Mouse (Mus musculus): ENCODE data around the gene Dhx16. TPM values are rescaled to one million over a fixed set of nuclear protein-coding genes. Genes with fewer than 3 reads are reported as not detected.

Dhx16 gene
- polyA plus RNA-seq, 1 experiment from 2014 or later = 31.1 TPM

DNA sequence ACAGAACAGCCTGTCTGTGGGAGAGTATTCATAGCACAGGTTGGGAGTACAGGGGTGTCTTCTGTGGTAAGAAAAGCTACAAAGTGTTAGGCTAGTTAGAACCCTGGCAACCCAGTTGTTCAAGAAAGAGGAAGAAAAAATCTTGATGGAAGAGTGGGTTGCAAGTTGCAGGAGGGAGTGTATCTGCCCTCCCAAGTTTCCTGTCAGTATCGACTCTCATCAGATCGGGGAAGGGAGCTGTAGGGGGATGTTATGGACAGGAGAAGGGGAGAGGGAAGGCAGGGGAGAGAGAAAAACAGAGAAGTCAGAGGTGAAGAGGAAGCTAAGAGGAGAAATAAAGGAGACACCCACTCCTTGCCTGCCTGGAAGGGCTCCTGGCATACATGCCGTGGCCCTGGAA is 21.0 kb downstream of the Dhx16 start:
- Histone ChIP-seq H3K9ac (no peak overlapping the region), H3K27me3 (no peaks in the 10 kb centered on the region), H3K4me3 (replicated peaks) (no peak overlapping the region), H3K36me3 (replicated peaks) (peaks cover 10% of the 10 kb centered on the region; the same call in 1 of the 2 replicates), H3K4me1 (replicated peaks) (peaks cover 50% of the 10 kb centered on the region), H3K27ac (replicated peaks) (no peak overlapping the region; the same call in 1 of the 2 replicates), H3K9me3 (replicated peaks) (no peaks in the 10 kb centered on the region), H3K4me2 (no peak overlapping the region)
- WGBS (ENCODE audit: insufficient replicate concordance) = 22% methylated on average over 3 of the region's 3 CpGs
- ATAC-seq (ENCODE audit: insufficient read depth) = no peak

- Histone ChIP-seq H3K4me3 (replicated peaks) (no peak overlapping the region), H3K4me2 (no peak overlapping the region), H3K36me3 (replicated peaks) (peaks cover 29% of the 10 kb centered on the region), H3K27ac (replicated peaks) (no peak overlapping the region), H3K9me3 (replicated peaks) (no peaks in the 10 kb centered on the region), H3K9ac (no peak overlapping the region), H3K4me1 (replicated peaks) (peaks cover 31% of the 10 kb centered on the region), H3K27me3 (no peaks in the 10 kb centered on the region)
- 61% methylated on average over 9 of the region's 9 CpGs for WGBS (ENCODE audit: insufficient replicate concordance)
- ATAC-seq (ENCODE audit: insufficient read depth) = no peak
These were observed 23.8 kb downstream of the Dhx16 start for GRCm38 (mm10) chr17:35903343-35903991.

DNA sequence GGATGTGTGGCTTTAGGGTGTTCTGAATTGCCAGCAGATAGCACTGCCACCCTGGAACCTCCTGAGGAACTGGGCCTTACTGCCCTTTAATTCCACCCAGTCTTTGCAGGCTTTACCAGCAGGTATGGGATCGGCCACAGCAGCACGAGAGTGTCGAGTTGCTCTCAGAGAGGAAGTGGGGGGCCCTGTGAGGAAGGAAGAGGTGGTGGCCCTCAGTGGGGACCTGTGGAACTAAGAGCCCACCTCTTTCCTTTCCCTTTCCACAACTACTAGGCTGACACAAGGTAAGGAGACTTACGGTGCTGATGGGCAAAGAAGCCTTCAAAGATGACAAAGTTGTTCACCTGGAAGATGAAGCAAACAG is 24.4 kb downstream of the Dhx16 start:
- ATAC-seq (ENCODE audit: insufficient read depth) = no peak
- WGBS (ENCODE audit: insufficient replicate concordance) = 37% methylated on average over 4 of the region's 4 CpGs

DNA sequence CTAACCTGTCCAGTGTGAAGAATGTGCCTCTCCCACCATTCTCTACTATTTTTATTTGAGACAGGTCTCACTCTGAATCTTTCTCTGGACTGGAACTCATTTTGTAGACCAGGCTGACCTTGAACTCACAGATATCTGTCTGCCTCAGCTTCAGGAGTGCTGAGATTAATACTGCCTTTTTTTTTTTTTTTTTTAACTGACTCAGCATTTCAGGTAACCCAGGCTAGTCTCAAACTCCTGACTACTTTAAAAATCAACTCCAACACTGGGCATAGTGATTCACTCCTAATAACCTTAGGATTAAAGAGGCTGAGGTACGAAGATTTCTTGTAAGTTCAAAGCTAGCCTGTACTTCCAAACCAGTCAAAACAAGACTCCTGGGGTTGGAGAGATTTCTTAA is 26.0 kb downstream of the Dhx16 start:
- H3K9ac ChIP-seq = no peak overlapping the region
- peaks cover 41% of the 10 kb centered on the region for H3K4me1 ChIP-seq (replicated peaks)
- peaks cover 29% of the 10 kb centered on the region for H3K36me3 ChIP-seq (replicated peaks)
- H3K9me3 ChIP-seq (replicated peaks) = no peaks in the 10 kb centered on the region
- no peak overlapping the region for H3K4me2 ChIP-seq
- 77% methylated on average over 1 of the region's 1 CpGs for WGBS (ENCODE audit: insufficient replicate concordance)
- H3K27ac ChIP-seq (replicated peaks) = no peak overlapping the region
- H3K27me3 ChIP-seq = no peaks in the 10 kb centered on the region
- no peak for ATAC-seq (ENCODE audit: insufficient read depth)
- no peak overlapping the region for H3K4me3 ChIP-seq (replicated peaks)

More for the DNA sequence above, 24.4 kb downstream of the Dhx16 start:
- Histone ChIP-seq H3K27ac (replicated peaks) (0 out of 2 replicates have a peak overlapping the region, but pooled peaks have one; percentile 24), H3K27me3 (no peaks in the 10 kb centered on the region), H3K4me1 (replicated peaks) (peaks cover 36% of the 10 kb centered on the region), H3K4me2 (no peak overlapping the region), H3K4me3 (replicated peaks) (no peak overlapping the region), H3K9ac (no peak overlapping the region), H3K36me3 (replicated peaks) (peaks cover 29% of the 10 kb centered on the region), H3K9me3 (replicated peaks) (no peaks in the 10 kb centered on the region)

DNA sequence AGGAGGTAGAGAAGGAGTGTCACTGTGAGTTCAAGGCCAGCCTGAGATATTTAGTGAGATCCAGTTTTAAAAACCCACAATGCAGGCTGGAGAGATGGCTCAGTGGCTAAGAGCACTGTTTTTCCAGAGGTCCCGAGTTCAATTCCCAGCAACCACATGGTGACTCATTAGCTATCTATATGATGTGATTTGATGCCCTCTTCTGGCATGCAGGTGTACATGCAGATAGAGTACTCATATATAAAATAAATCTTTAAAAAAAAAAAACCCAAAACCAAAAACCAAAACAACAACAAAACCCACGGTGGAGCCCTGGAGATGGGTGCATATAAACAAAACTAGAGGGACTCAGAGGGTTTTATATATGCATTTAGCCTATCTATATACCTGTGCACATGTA is 28.0 kb downstream of the Dhx16 start:
- H3K4me3 ChIP-seq (replicated peaks) = no peak overlapping the region
- peaks cover 48% of the 10 kb centered on the region for H3K4me1 ChIP-seq (replicated peaks)
- no peaks in the 10 kb centered on the region for H3K27me3 ChIP-seq
- H3K36me3 ChIP-seq (replicated peaks) = peaks cover 48% of the 10 kb centered on the region
- no peak overlapping the region for H3K4me2 ChIP-seq
- 49% methylated on average over 2 of the region's 2 CpGs for WGBS (ENCODE audit: insufficient replicate concordance)
- no peak overlapping the region for H3K27ac ChIP-seq (replicated peaks)
- no peak overlapping the region for H3K9ac ChIP-seq
- H3K9me3 ChIP-seq (replicated peaks) = no peaks in the 10 kb centered on the region
- ATAC-seq (ENCODE audit: insufficient read depth) = no peak

DNA sequence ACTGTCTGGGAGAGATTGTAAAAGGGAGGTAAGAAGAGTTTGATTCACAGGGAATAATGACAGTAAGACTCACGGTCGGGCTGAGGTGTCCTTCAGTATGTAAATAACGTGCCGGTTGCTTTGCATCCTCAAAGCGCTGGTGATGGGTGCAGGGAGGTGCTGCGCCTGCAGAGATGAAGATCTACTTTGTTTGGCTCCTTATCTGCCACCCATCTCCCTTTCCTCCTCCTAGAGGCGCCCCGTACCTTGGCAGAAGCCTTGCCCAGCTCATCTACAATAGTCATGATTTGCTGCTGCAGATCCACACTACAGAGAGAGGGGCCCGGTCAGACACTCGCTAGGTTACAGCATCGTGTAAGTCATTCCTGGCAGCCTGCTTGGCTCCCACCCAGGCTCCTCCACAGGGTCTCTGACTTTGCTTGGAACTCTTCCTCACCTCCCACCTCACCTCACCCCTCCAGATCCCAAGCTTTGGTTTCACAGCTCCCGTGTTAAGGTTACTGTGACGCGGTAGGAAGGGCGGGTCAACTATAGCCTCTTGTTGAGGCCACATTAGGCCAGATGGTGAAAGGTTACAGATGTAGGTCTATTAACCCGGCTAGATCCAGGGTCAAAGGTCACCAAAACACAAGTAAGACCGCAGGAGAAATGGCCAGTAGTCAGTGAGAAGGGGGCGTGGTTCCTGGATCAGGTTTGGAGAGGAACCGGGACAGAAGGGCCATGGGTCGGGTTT is 29.7 kb downstream of the Dhx16 start:
- Histone ChIP-seq H3K27me3 (no peaks in the 10 kb centered on the region), H3K9ac (peak overlapping the region; percentile 71), H3K36me3 (replicated peaks) (peaks cover 57% of the 10 kb centered on the region), H3K9me3 (replicated peaks) (no peaks in the 10 kb centered on the region), H3K4me2 (peak overlapping the region; percentile 92), H3K27ac (replicated peaks) (peak overlapping the region; percentile 80), H3K4me1 (replicated peaks) (peaks cover 55% of the 10 kb centered on the region), H3K4me3 (replicated peaks) (peak overlapping the region; percentile 77)
- ATAC-seq (ENCODE audit: insufficient read depth) = peak; percentile 55
- WGBS (ENCODE audit: insufficient replicate concordance) = 27% methylated on average over 20 of the region's 20 CpGs

GRCm38 (mm10) chr17:35909919-35910369 is 30.3 kb downstream of the Dhx16 start, which contains the start of gene Atat1:
TSS of gene Atat1 (minus strand) at chr17:35910075.
- H3K36me3 ChIP-seq (replicated peaks) = peaks cover 57% of the 10 kb centered on the region
- peak within 1 kb of the TSS; percentile 71 for H3K9ac ChIP-seq
- ATAC-seq (ENCODE audit: insufficient read depth) = peak; percentile 73
- H3K4me1 ChIP-seq (replicated peaks) = peaks cover 58% of the 10 kb centered on the region
- peak within 1 kb of the TSS; percentile 77 for H3K4me3 ChIP-seq (replicated peaks)
- H3K4me2 ChIP-seq = peak within 1 kb of the TSS; percentile 92
- H3K27ac ChIP-seq (replicated peaks) = peak within 1 kb of the TSS; percentile 80
- H3K27me3 ChIP-seq = no peaks in the 10 kb centered on the region
- 1% methylated on average over 25 of the region's 25 CpGs for WGBS (ENCODE audit: insufficient replicate concordance)
- H3K9me3 ChIP-seq (replicated peaks) = no peaks in the 10 kb centered on the region

DNA sequence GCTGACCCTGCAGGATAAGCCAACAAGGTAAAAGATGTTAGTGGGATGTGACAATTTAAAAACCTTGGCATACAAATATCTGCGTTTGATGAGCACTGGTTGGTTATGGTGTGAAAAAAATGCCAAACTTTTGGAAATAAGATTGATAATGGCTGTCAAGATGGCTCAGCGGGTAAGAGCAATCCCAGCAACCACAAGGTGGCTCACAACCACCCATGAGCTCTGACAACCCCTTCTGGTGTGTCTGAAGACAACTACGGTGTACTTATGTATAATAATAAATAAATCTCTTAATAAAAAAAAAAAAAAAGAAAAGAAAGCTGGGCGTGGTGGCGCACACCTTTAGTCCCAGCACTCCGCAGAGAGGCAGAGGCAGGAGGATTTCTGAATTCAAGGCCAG is 35.4 kb downstream of the Dhx16 start:
- Histone ChIP-seq H3K4me2 (peak overlapping the region; percentile 82), H3K9me3 (replicated peaks) (no peaks in the 10 kb centered on the region), H3K27ac (replicated peaks) (0 out of 2 replicates have a peak overlapping the region, but pooled peaks have one; percentile 96), H3K27me3 (no peaks in the 10 kb centered on the region), H3K36me3 (replicated peaks) (peaks cover 46% of the 10 kb centered on the region), H3K4me3 (replicated peaks) (peak overlapping the region; percentile 77), H3K9ac (no peak overlapping the region; the same call in 1 of the 2 replicates), H3K4me1 (replicated peaks) (peaks cover 60% of the 10 kb centered on the region)
- 52% methylated on average over 6 of the region's 6 CpGs for WGBS (ENCODE audit: insufficient replicate concordance)
- no peak for ATAC-seq (ENCODE audit: insufficient read depth)

- no peaks in the 10 kb centered on the region for H3K9me3 ChIP-seq (replicated peaks)
- H3K4me3 ChIP-seq (replicated peaks) = peak overlapping the region; percentile 77
- H3K27ac ChIP-seq (replicated peaks) = peak overlapping the region; percentile 96
- no peaks in the 10 kb centered on the region for H3K27me3 ChIP-seq
- peaks cover 64% of the 10 kb centered on the region for H3K4me1 ChIP-seq (replicated peaks)
- peak overlapping the region; percentile 82 for H3K4me2 ChIP-seq
- no peak; the same call in none of the 2 replicates for ATAC-seq (ENCODE audit: insufficient read depth)
- under 1% methylated on average over 28 of the region's 28 CpGs for WGBS (ENCODE audit: insufficient replicate concordance)
- peaks cover 53% of the 10 kb centered on the region for H3K36me3 ChIP-seq (replicated peaks)
- H3K9ac ChIP-seq = peak overlapping the region; percentile 87
These were observed 36.1 kb downstream of the Dhx16 start for GRCm38 (mm10) chr17:35915538-35916296.

DNA sequence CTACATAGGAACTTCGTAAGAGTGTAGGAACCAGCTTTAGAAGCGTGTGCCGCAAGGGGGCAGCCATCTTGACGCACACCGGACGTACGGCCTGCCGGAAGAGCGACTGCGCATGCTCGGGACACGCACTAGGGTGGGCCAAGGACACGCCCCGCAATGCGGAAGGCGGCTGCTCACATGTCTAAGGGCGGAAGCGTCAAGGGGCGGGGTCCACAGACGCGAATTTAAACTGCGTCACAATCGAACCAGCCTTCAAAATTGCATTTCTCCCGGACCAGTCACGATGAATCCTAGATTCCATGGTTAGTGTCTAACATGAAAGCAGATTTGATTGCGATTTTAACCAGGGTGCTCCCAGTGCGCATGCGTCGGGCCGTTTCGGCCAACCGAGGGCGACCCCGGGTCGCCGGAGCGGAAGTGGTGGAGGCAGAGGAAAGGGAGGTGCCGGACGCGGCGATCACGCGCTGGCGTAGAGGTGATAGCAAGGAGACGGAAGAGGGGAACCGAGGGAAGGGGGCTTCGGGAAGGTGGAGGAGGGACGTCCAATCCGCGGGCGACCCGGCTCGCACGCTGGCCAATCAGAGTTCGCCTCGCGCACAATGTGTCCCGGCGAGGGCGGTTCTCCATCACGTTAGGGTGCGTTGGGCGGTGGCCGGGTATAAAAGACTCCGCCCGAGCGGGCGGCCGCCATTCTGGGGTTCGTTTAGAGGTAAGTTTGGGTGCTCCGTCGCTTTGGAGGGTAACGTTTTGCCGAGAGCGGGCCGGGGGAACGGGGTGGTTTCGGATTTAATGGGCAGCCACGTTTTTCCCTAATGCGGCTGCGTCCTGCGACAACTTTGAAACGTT is 36.9 kb downstream of the Dhx16 start, which contains the start of the genes Mrps18b and Ppp1r10:
Mrps18b (minus strand) TSS at position 93 of the 846 bp plus-strand sequence.
Ppp1r10 (plus strand) TSS at position 138 of the 846 bp plus-strand sequence.
- under 1% methylated on average over 83 of the region's 83 CpGs for WGBS (ENCODE audit: insufficient replicate concordance)
- peak within 1 kb of the TSS; percentile 87 for H3K9ac ChIP-seq
- H3K27ac ChIP-seq (replicated peaks) = peak within 1 kb of the TSS; percentile 96
- no peaks in the 10 kb centered on the region for H3K27me3 ChIP-seq
- peak within 1 kb of the TSS; percentile 82 for H3K4me2 ChIP-seq
- H3K4me1 ChIP-seq (replicated peaks) = peaks cover 64% of the 10 kb centered on the region
- no peaks in the 10 kb centered on the region for H3K9me3 ChIP-seq (replicated peaks)
- ATAC-seq (ENCODE audit: insufficient read depth) = peak; percentile 87
- peaks cover 51% of the 10 kb centered on the region for H3K36me3 ChIP-seq (replicated peaks)
- H3K4me3 ChIP-seq (replicated peaks) = peak within 1 kb of the TSS; percentile 77

Measured in liver, embryonic 15.5 days (tissue).